Mouse (Mus musculus) stomach, embryonic 16.5 days (tissue): ENCODE measurements around the gene Nipal1. TPM values are rescaled to one million over a fixed set of nuclear protein-coding genes. Genes with fewer than 3 reads are reported as not detected.

ENCODE experiments used
- ATAC-seq: fragments of 200-750 bp; cut with Nextera tagmentation; 2 replicates; pipeline ENCODE4 v1.8.0; 2017; ENCODE audit warnings: moderate number of reproducible peaks, moderate TSS enrichment; ENCODE audit not compliant: insufficient read depth, low FRiP score
- H3K27ac ChIP-seq: fragments of 300-500 bp; sonication (generic); 2 replicates; pipeline ENCODE4 v1.5.1; 2014; ENCODE audit warnings: low read length
- H3K27me3 ChIP-seq: fragments of 300-500 bp; sonication (generic); 2 replicates; pipeline ENCODE4 v1.6.1; 2014; ENCODE audit warnings: low read length, control low read depth, mixed read lengths; ENCODE audit not compliant: control insufficient read depth, insufficient read depth
- H3K36me3 ChIP-seq: fragments of 300-500 bp; sonication (generic); 2 replicates; pipeline ENCODE4 v1.6.1; 2014; ENCODE audit warnings: low read length; ENCODE audit not compliant: control insufficient read depth, insufficient read depth
- H3K4me1 ChIP-seq: fragments of 300-500 bp; sonication (generic); 2 replicates; pipeline ENCODE4 v1.6.1; 2014; ENCODE audit warnings: low read length, control low read depth, mixed read lengths; ENCODE audit not compliant: control insufficient read depth, insufficient read depth
- H3K4me2 ChIP-seq: fragments of 300-500 bp; sonication (generic); 2 replicates; pipeline ENCODE4 v1.6.1; 2014; ENCODE audit warnings: low read depth, low read length, mixed read lengths
- H3K4me3 ChIP-seq: fragments of 300-500 bp; sonication (generic); replicated peaks from 2 replicates; pipeline ENCODE4 v1.5.1; 2014; ENCODE audit warnings: mild to moderate bottlenecking, low read length
- H3K9ac ChIP-seq: fragments of 300-500 bp; sonication (generic); 2 replicates; pipeline ENCODE4 v1.6.1; 2014; ENCODE audit warnings: low read length
- H3K9me3 ChIP-seq: fragments of 300-500 bp; sonication (generic); replicated peaks from 2 replicates; pipeline ENCODE4 v1.6.1; 2016; ENCODE audit warnings: low read length, control low read depth; ENCODE audit not compliant: control insufficient read depth
- WGBS: fragments of 180-500 bp; shearing (Covaris S2); extraction: QIAGEN DNeasy Blood & Tissue Kit; methylation state at CpG from one replicate; pipeline ENCODE4 v1.1.7; 2014; 5-methylcytosine and 5-hydroxymethylcytosine counted together
- polyA plus RNA-seq: library from polyadenylated mRNA; unstranded; fragments of >200 nt; fragmentation: Nextera tagmentation; extraction: Ambion mirVana; gene quantifications from 2 replicates; pipeline ENCODE4 v1.2.1, GENCODE M21; 2015

Gene Nipal1
- polyA plus RNA-seq, 1 experiment from 2014 or later: 21.3 TPM

GRCm38 (mm10) chr5:72656270-72656791, 8.7 kb downstream of the Nipal1 start:
- Histone ChIP-seq H3K4me2 (no peak overlapping the region), H3K9ac (no peak overlapping the region), H3K27ac (no peak overlapping the region), H3K4me3 (no peak overlapping the region), H3K36me3 (no peaks in the 10 kb centered on the region), H3K27me3 (no peaks in the 10 kb centered on the region), H3K4me1 (no peaks in the 10 kb centered on the region), H3K9me3 (no peaks in the 10 kb centered on the region)
- 51% methylated on average over 7 of the region's 7 CpGs for WGBS
- no peak for ATAC-seq

GRCm38 (mm10) chr5:72658375-72658774, 10.8 kb downstream of the Nipal1 start:
- no peak overlapping the region for H3K4me2 ChIP-seq
- WGBS: 76% methylated on average over 13 of the region's 13 CpGs
- H3K27me3 ChIP-seq: no peaks in the 10 kb centered on the region
- no peak for ATAC-seq
- H3K9me3 ChIP-seq: no peaks in the 10 kb centered on the region
- H3K4me1 ChIP-seq: no peaks in the 10 kb centered on the region
- no peak overlapping the region for H3K9ac ChIP-seq
- H3K36me3 ChIP-seq: no peaks in the 10 kb centered on the region
- H3K4me3 ChIP-seq: no peak overlapping the region
- H3K27ac ChIP-seq: no peak overlapping the region

GRCm38 (mm10) chr5:72661051-72661781, 13.6 kb downstream of the Nipal1 start:
- H3K9me3 ChIP-seq: no peaks in the 10 kb centered on the region
- ATAC-seq: no peak
- H3K27ac ChIP-seq: no peak overlapping the region
- no peaks in the 10 kb centered on the region for H3K36me3 ChIP-seq
- no peaks in the 10 kb centered on the region for H3K4me1 ChIP-seq
- WGBS: 75% methylated on average over 6 of the region's 6 CpGs
- no peak overlapping the region for H3K4me3 ChIP-seq
- H3K4me2 ChIP-seq: no peak overlapping the region
- no peak overlapping the region for H3K9ac ChIP-seq
- no peaks in the 10 kb centered on the region for H3K27me3 ChIP-seq

GRCm38 (mm10) chr5:72664126-72664525, 16.5 kb downstream of the Nipal1 start:
- Histone ChIP-seq H3K27ac (no peak overlapping the region), H3K9me3 (no peaks in the 10 kb centered on the region), H3K27me3 (no peaks in the 10 kb centered on the region), H3K4me2 (no peak overlapping the region), H3K9ac (no peak overlapping the region), H3K36me3 (no peaks in the 10 kb centered on the region), H3K4me3 (no peak overlapping the region), H3K4me1 (no peaks in the 10 kb centered on the region)
- 81% methylated on average over 5 of the region's 5 CpGs for WGBS
- no peak for ATAC-seq

GRCm38 (mm10) chr5:72664854-72665253, 17.3 kb downstream of the Nipal1 start:
- no peak for ATAC-seq
- Histone ChIP-seq H3K9me3 (no peaks in the 10 kb centered on the region), H3K36me3 (no peaks in the 10 kb centered on the region), H3K9ac (no peak overlapping the region), H3K27ac (no peak overlapping the region), H3K4me3 (no peak overlapping the region), H3K27me3 (no peaks in the 10 kb centered on the region), H3K4me1 (no peaks in the 10 kb centered on the region), H3K4me2 (no peak overlapping the region)
- WGBS: 52% methylated on average over 3 of the region's 3 CpGs

GRCm38 (mm10) chr5:72665281-72665680, 17.7 kb downstream of the Nipal1 start:
- 23% methylated on average over 5 of the region's 5 CpGs for WGBS
- H3K9me3 ChIP-seq: no peaks in the 10 kb centered on the region
- no peaks in the 10 kb centered on the region for H3K4me1 ChIP-seq
- no peak overlapping the region for H3K4me3 ChIP-seq
- no peak overlapping the region for H3K4me2 ChIP-seq
- H3K27me3 ChIP-seq: no peaks in the 10 kb centered on the region
- H3K36me3 ChIP-seq: no peaks in the 10 kb centered on the region
- ATAC-seq: no peak
- no peak overlapping the region for H3K27ac ChIP-seq
- H3K9ac ChIP-seq: no peak overlapping the region

GRCm38 (mm10) chr5:72666428-72666827, 18.8 kb downstream of the Nipal1 start:
- no peak for ATAC-seq
- H3K36me3 ChIP-seq: no peaks in the 10 kb centered on the region
- no peak overlapping the region for H3K4me2 ChIP-seq
- no peaks in the 10 kb centered on the region for H3K9me3 ChIP-seq
- H3K4me3 ChIP-seq: no peak overlapping the region
- 79% methylated on average over 7 of the region's 7 CpGs for WGBS
- no peaks in the 10 kb centered on the region for H3K27me3 ChIP-seq
- no peaks in the 10 kb centered on the region for H3K4me1 ChIP-seq
- no peak overlapping the region for H3K27ac ChIP-seq
- no peak overlapping the region for H3K9ac ChIP-seq

GRCm38 (mm10) chr5:72668351-72668750, 20.8 kb downstream of the Nipal1 start:
- no peaks in the 10 kb centered on the region for H3K27me3 ChIP-seq
- H3K9me3 ChIP-seq: no peaks in the 10 kb centered on the region
- H3K36me3 ChIP-seq: no peaks in the 10 kb centered on the region
- 77% methylated on average over 9 of the region's 9 CpGs for WGBS
- no peak overlapping the region for H3K4me2 ChIP-seq
- no peak overlapping the region for H3K9ac ChIP-seq
- H3K27ac ChIP-seq: no peak overlapping the region
- no peaks in the 10 kb centered on the region for H3K4me1 ChIP-seq
- ATAC-seq: no peak
- no peak overlapping the region for H3K4me3 ChIP-seq

GRCm38 (mm10) chr5:72671017-72671699, 23.6 kb downstream of the Nipal1 start:
- H3K27me3 ChIP-seq: no peaks in the 10 kb centered on the region
- ATAC-seq: no peak
- no peak overlapping the region for H3K4me3 ChIP-seq
- no peaks in the 10 kb centered on the region for H3K4me1 ChIP-seq
- H3K4me2 ChIP-seq: no peak overlapping the region
- no peak overlapping the region for H3K9ac ChIP-seq
- no peaks in the 10 kb centered on the region for H3K36me3 ChIP-seq
- 59% methylated on average over 8 of the region's 8 CpGs for WGBS
- no peak overlapping the region for H3K27ac ChIP-seq
- no peaks in the 10 kb centered on the region for H3K9me3 ChIP-seq
